ENCODE assay signal across 10 mouse cellular contexts in the genomic region with DNA sequence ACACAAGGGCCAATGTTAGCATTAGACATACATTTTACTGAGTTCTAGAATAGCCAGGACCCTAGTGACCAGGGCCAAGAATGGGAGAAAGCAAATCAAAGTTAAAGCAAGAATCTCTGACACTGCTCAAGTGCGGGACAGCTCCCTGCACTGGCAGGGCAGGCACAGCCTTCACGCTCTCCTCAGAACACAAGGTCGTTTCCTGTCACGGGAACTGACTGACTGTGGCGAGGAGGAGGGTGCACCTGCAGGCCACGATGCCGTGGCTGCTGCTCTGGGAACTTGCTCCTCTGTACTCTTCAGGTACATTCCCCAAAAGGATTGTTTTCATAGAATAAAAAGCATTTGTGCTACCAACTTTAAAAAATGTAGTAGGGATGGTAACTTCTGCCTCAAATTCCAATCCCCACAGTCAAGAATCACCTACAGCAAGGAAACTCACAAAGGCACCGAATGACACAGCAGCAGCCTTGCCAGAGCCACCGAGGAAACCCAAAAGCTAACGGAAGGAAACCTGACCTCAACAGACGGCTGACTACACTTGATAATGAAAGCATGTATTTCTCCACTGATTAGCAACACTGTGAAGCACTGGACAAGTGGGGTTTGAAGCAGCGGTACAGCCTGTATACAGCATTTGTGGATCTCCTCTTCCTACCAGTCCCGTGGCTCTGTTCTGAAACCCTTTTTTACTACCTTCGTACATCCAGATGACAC.
DNase-seq lines count a peak whose midpoint lies in the region; ATAC-seq and TF ChIP-seq lines count a peak whose summit lies in the region.
"Had no signal": no experiment of that assay in that cellular context is flagged by ENCODE, and none has a peak within 500 bp of the region (broad histone marks: within the 10 kb centered on the region; RNA-seq: fewer than 3 reads in every experiment).

No protein-coding gene starts in this region.

- H3K9ac ChIP-seq in heart, postnatal 0 days (replicated peaks; ENCODE audit: low read depth, low read length) = no peak overlapping the region
- no peak overlapping the region for H3K9ac ChIP-seq in liver, embryonic 15.5 days
- H3K9ac ChIP-seq in hindbrain, postnatal 0 days (replicated peaks; ENCODE audit: low read length) = no peak overlapping the region
- H3K9ac ChIP-seq: embryonic facial prominence, embryonic 12.5 days; hindbrain, embryonic 12.5 days had no signal

- no peaks in the 10 kb centered on the region for H3K9me3 ChIP-seq in heart, postnatal 0 days (replicated peaks; ENCODE audit: control insufficient read depth, low read length)
- H3K9me3 ChIP-seq in liver, embryonic 15.5 days (replicated peaks) = no peaks in the 10 kb centered on the region
- H3K9me3 ChIP-seq in hindbrain, postnatal 0 days (ENCODE audit: low read length) = no peaks in the 10 kb centered on the region
- H3K9me3 ChIP-seq: embryonic facial prominence, embryonic 12.5 days; hindbrain, embryonic 12.5 days had no signal

- WGBS in heart, postnatal 0 days = 44% methylated on average over 14 of the region's 14 CpGs
- WGBS in liver, embryonic 15.5 days (ENCODE audit: insufficient replicate concordance) = 17% methylated on average over 14 of the region's 14 CpGs
- 85% methylated on average over 14 of the region's 14 CpGs for WGBS in hindbrain, postnatal 0 days

- H3K36me3 ChIP-seq in heart, postnatal 0 days (replicated peaks; ENCODE audit: control insufficient read depth, insufficient read depth, low read length) = peaks cover 98% of the 10 kb centered on the region
- peaks cover 96% of the 10 kb centered on the region for H3K36me3 ChIP-seq in liver, embryonic 15.5 days (replicated peaks)
- H3K36me3 ChIP-seq in hindbrain, postnatal 0 days (ENCODE audit: insufficient read depth, low read length) = peaks cover 58% of the 10 kb centered on the region

- no peak overlapping the region for H3K4me2 ChIP-seq in heart, postnatal 0 days (ENCODE audit: low read depth, low read length)
- no peak overlapping the region for H3K4me2 ChIP-seq in liver, embryonic 15.5 days
- no peak overlapping the region for H3K4me2 ChIP-seq in hindbrain, postnatal 0 days (ENCODE audit: low read depth, low read length)
- H3K4me2 ChIP-seq: embryonic facial prominence, embryonic 12.5 days; hindbrain, embryonic 12.5 days had no signal

- H3K27me3 ChIP-seq in heart, postnatal 0 days (ENCODE audit: control insufficient read depth, insufficient read depth, low read length) = no peaks in the 10 kb centered on the region
- no peaks in the 10 kb centered on the region for H3K27me3 ChIP-seq in liver, embryonic 15.5 days
- H3K27me3 ChIP-seq in hindbrain, postnatal 0 days (ENCODE audit: insufficient read depth, low read length) = no peaks in the 10 kb centered on the region
- H3K27me3 ChIP-seq: embryonic facial prominence, embryonic 12.5 days; hindbrain, embryonic 12.5 days had no signal

- intact Hi-C loops in heart, postnatal 10 days (cut with DNase I) = no loop called here

- DNase-seq in heart, postnatal 0 days (ENCODE audit: low spot score) = peak; percentile 22
- no peak for DNase-seq in heart, postnatal 10 days
- DNase-seq in adrenal gland, postnatal 14 days = peak; percentile 59
- peak; percentile 76 for DNase-seq in thymus, postnatal 25 days
- DNase-seq in right cerebral cortex, postnatal 14 days = no peak
- no peak for DNase-seq in hindbrain, postnatal 0 days (ENCODE audit: low spot score)
- no peak for DNase-seq in cerebellum, postnatal 14 days

- no peaks in the 10 kb centered on the region for H3K4me1 ChIP-seq in heart, postnatal 0 days (ENCODE audit: control insufficient read depth, insufficient read depth)
- peaks cover 15% of the 10 kb centered on the region for H3K4me1 ChIP-seq in liver, embryonic 15.5 days (replicated peaks)
- H3K4me1 ChIP-seq in hindbrain, postnatal 0 days (ENCODE audit: insufficient read depth, low read length) = no peaks in the 10 kb centered on the region
- H3K4me1 ChIP-seq: embryonic facial prominence, embryonic 12.5 days; hindbrain, embryonic 12.5 days had no signal

- no peak for TF ChIP-seq EP300 in heart, postnatal 0 days (IDR thresholded peaks at IDR 0.05; ENCODE audit: low read depth)

- TF ChIP-seq CTCF in heart, postnatal 0 days (IDR thresholded peaks at IDR 0.05; ENCODE audit: low read depth) = no peak
- TF ChIP-seq CTCF in hindbrain, postnatal 0 days (IDR thresholded peaks at IDR 0.05; ENCODE audit: low read depth) = no peak

- ATAC-seq in heart, postnatal 0 days (ENCODE audit: insufficient read depth, low read depth) = peak; percentile 36; the same call in 1 of the 2 replicates
- 0 out of 2 replicates have a peak, but pooled peaks have one; percentile 18 for ATAC-seq in liver, embryonic 15.5 days (ENCODE audit: insufficient read depth)
- no peak for ATAC-seq in hindbrain, postnatal 0 days

- H3K27ac ChIP-seq in heart, postnatal 0 days (ENCODE audit: low read depth) = no peak overlapping the region
- no peak overlapping the region; the same call in 1 of the 2 replicates for H3K27ac ChIP-seq in liver, embryonic 15.5 days (replicated peaks)
- H3K27ac ChIP-seq in hindbrain, postnatal 0 days = no peak overlapping the region
- H3K27ac ChIP-seq: embryonic facial prominence, embryonic 12.5 days; hindbrain, embryonic 12.5 days had no signal

- H3K4me3 ChIP-seq in heart, postnatal 0 days (ENCODE audit: low read depth, low read length) = no peak overlapping the region
- no peak overlapping the region for H3K4me3 ChIP-seq in liver, embryonic 15.5 days (replicated peaks)
- H3K4me3 ChIP-seq in hindbrain, postnatal 0 days (ENCODE audit: low read length) = no peak overlapping the region
- H3K4me3 ChIP-seq: embryonic facial prominence, embryonic 12.5 days; hindbrain, embryonic 12.5 days had no signal

Comparison
In these comparisons a context has a peak if more than half of its experiments do, and no peak if none do; other contexts are left out.
1. DNase-seq: peak in heart, postnatal 0 days (single experiment), adrenal gland, postnatal 14 days (single experiment) and thymus, postnatal 25 days (single experiment); none in heart, postnatal 10 days (0 of 2), right cerebral cortex, postnatal 14 days (single experiment), hindbrain, postnatal 0 days (single experiment) and cerebellum, postnatal 14 days (0 of 2).